ENCODE assay signal across 8 mouse cellular contexts in genomic region chr12:3364508-3365448, GRCm38 (mm10). TPM values are rescaled to one million over a fixed set of nuclear protein-coding genes. Genes with fewer than 3 reads are reported as not detected.
DNase-seq lines count a peak whose midpoint lies in the region; ATAC-seq and TF ChIP-seq lines count a peak whose summit lies in the region.

Kif3c (plus strand) TSS chr12:3365132.

- H3K27me3 ChIP-seq in forebrain, embryonic 10.5 days (ENCODE audit: poor library complexity, severe bottlenecking), result peaks cover 12% of the 10 kb centered on the region; the same call in 1 of the 2 replicates
- H3K27me3 ChIP-seq in heart, embryonic 15.5 days, result no peaks in the 10 kb centered on the region
- H3K27me3 ChIP-seq in liver, embryonic 12.5 days (replicated peaks), result peaks cover 27% of the 10 kb centered on the region
- H3K27me3 ChIP-seq in stomach, embryonic 16.5 days (ENCODE audit: control insufficient read depth, insufficient read depth, low read length), result no peaks in the 10 kb centered on the region

- 8% methylated on average over 44 of the region's 48 CpGs for WGBS in forebrain, embryonic 10.5 days
- WGBS in heart, embryonic 15.5 days, result 7% methylated on average over 48 of the region's 48 CpGs
- 11% methylated on average over 47 of the region's 48 CpGs for WGBS in liver, embryonic 12.5 days (ENCODE audit: insufficient replicate concordance)
- 7% methylated on average over 47 of the region's 48 CpGs for WGBS in stomach, embryonic 16.5 days

- peak; percentile 77 for ATAC-seq in heart, embryonic 15.5 days (replicated peaks; ENCODE audit: insufficient number of reproducible peaks, insufficient read depth, low FRiP score, low read depth)
- ATAC-seq in liver, embryonic 12.5 days, result peak; percentile 76
- ATAC-seq in stomach, embryonic 16.5 days (ENCODE audit: insufficient read depth, low FRiP score), result peak; percentile 78

- H3K36me3 ChIP-seq in forebrain, embryonic 10.5 days (replicated peaks), result peaks cover 21% of the 10 kb centered on the region
- no peaks in the 10 kb centered on the region for H3K36me3 ChIP-seq in heart, embryonic 15.5 days
- H3K36me3 ChIP-seq in liver, embryonic 12.5 days, result no peaks in the 10 kb centered on the region
- peaks cover 6% of the 10 kb centered on the region; the same call in 1 of the 2 replicates for H3K36me3 ChIP-seq in stomach, embryonic 16.5 days (ENCODE audit: control insufficient read depth, insufficient read depth, low read length)

- H3K9me3 ChIP-seq in forebrain, embryonic 10.5 days, result peaks cover 24% of the 10 kb centered on the region
- H3K9me3 ChIP-seq in heart, embryonic 15.5 days (replicated peaks), result no peaks in the 10 kb centered on the region
- H3K9me3 ChIP-seq in liver, embryonic 12.5 days (replicated peaks), result no peaks in the 10 kb centered on the region
- H3K9me3 ChIP-seq in stomach, embryonic 16.5 days (replicated peaks; ENCODE audit: control insufficient read depth, low read length), result no peaks in the 10 kb centered on the region

- peak; percentile 73 for DNase-seq in CD4-positive helper T cell, adult 2 months (ENCODE audit: low read depth, low spot score)
- DNase-seq in brain, embryonic 14.5 days (ENCODE audit: low read depth), result peak; percentile 98
- DNase-seq in forebrain, embryonic 10.5 days (ENCODE audit: extremely low spot score, low spot score), result peak; percentile 83
- peak; percentile 79 for DNase-seq in kidney, postnatal 14 days
- peak; percentile 12 to 41 for DNase-seq in natural killer cell, adult 2 months (ENCODE audit: low spot score in 2 of 2)

- peak within 1 kb of the TSS; percentile 71 for H3K9ac ChIP-seq in heart, embryonic 15.5 days
- peak within 1 kb of the TSS; percentile 47 for H3K9ac ChIP-seq in liver, embryonic 12.5 days
- H3K9ac ChIP-seq in stomach, embryonic 16.5 days (ENCODE audit: low read length), result peak within 1 kb of the TSS; percentile 88

- H3K4me3 ChIP-seq in forebrain, embryonic 10.5 days, result peak within 1 kb of the TSS; percentile 79
- peak within 1 kb of the TSS; percentile 88 for H3K4me3 ChIP-seq in heart, embryonic 15.5 days
- H3K4me3 ChIP-seq in liver, embryonic 12.5 days, result peak within 1 kb of the TSS; percentile 63
- peak within 1 kb of the TSS; percentile 87 for H3K4me3 ChIP-seq in stomach, embryonic 16.5 days (replicated peaks; ENCODE audit: low read length)

- H3K4me1 ChIP-seq in forebrain, embryonic 10.5 days, result peaks cover 37% of the 10 kb centered on the region
- peaks cover 13% of the 10 kb centered on the region for H3K4me1 ChIP-seq in heart, embryonic 15.5 days (replicated peaks)
- H3K4me1 ChIP-seq in liver, embryonic 12.5 days, result peaks cover 16% of the 10 kb centered on the region
- H3K4me1 ChIP-seq in stomach, embryonic 16.5 days (ENCODE audit: control insufficient read depth, insufficient read depth, low read length), result peaks cover 25% of the 10 kb centered on the region

- peak; percentile 76 for TF ChIP-seq POLR2A in brain, embryonic 14.5 days (IDR thresholded peaks at IDR 0.05; ENCODE audit: borderline replicate concordance, extremely low read depth, insufficient read depth, insufficient read length, poor library complexity, severe bottlenecking)

- no peak for TF ChIP-seq CTCF in brain, embryonic 14.5 days (IDR thresholded peaks at IDR 0.05; ENCODE audit: borderline replicate concordance, extremely low read depth, insufficient read depth, insufficient read length)

- H3K4me2 ChIP-seq in heart, embryonic 15.5 days, result peak within 1 kb of the TSS; percentile 86
- peak within 1 kb of the TSS; percentile 79 for H3K4me2 ChIP-seq in liver, embryonic 12.5 days
- peak within 1 kb of the TSS; percentile 91 for H3K4me2 ChIP-seq in stomach, embryonic 16.5 days (ENCODE audit: low read depth, low read length)

- H3K27ac ChIP-seq in forebrain, embryonic 10.5 days, result peak within 1 kb of the TSS; percentile 90
- H3K27ac ChIP-seq in heart, embryonic 15.5 days, result peak within 1 kb of the TSS; percentile 40; the same call in 1 of the 2 replicates
- no peak within 1 kb of the TSS for H3K27ac ChIP-seq in liver, embryonic 12.5 days
- H3K27ac ChIP-seq in stomach, embryonic 16.5 days (ENCODE audit: low read length), result peak within 1 kb of the TSS; percentile 64

RNA-seq across cellular contexts. Expression of gene Kif3c, which starts in this region (rescaled TPM):
- 109 and 130 TPM in 2 replicates for polyA plus RNA-seq in brain, embryonic 14.5 days (2012; rRNA removed)
- 15.0 and 15.1 TPM in 2 replicates for polyA plus RNA-seq in forebrain, embryonic 10.5 days (2016; fragmentation: Nextera tagmentation; extraction: Ambion mirVana)
- polyA plus RNA-seq in heart, embryonic 15.5 days (2015; fragmentation: Nextera tagmentation; extraction: Ambion mirVana), result 4.6 and 6.2 TPM in 2 replicates
- 1.7 and 1.9 TPM in 2 replicates for polyA plus RNA-seq in liver, embryonic 12.5 days (2016; fragmentation: Nextera tagmentation; extraction: Ambion mirVana)
- 8.1 and 8.6 TPM in 2 replicates for polyA plus RNA-seq in stomach, embryonic 16.5 days (2015; fragmentation: Nextera tagmentation; extraction: Ambion mirVana)

Comparison
In these comparisons a context has a peak if more than half of its experiments do, and no peak if none do; other contexts are left out.
1. DNase-seq: peak in every context shown above with its lines; median percentile 98 in brain, embryonic 14.5 days; 83 in forebrain, embryonic 10.5 days; 79 in kidney, postnatal 14 days; 73 in CD4-positive helper T cell, adult 2 months; 26 in natural killer cell, adult 2 months.